Mouse (Mus musculus): ENCODE data around the gene Rbpj. TPM values are rescaled to one million over a fixed set of nuclear protein-coding genes. Genes with fewer than 3 reads are reported as not detected.
"Not testable (repeated sequence)": the region's sequence is repeated elsewhere in the genome, so short reads cannot be mapped to it uniquely, and the experiment has no call there.

The Rbpj gene
- total and polyA plus RNA-seq, 3 experiments = 7.9 to 40.7 (median 25.8) TPM

GRCm38 (mm10) chr5:53511426-53511825 is 45.5 kb downstream of the Rbpj start:
- DNase-seq = no peak

- DNase-seq = no peak
These were observed 49.1 kb downstream of the Rbpj start for GRCm38 (mm10) chr5:53514959-53515612.

DNA sequence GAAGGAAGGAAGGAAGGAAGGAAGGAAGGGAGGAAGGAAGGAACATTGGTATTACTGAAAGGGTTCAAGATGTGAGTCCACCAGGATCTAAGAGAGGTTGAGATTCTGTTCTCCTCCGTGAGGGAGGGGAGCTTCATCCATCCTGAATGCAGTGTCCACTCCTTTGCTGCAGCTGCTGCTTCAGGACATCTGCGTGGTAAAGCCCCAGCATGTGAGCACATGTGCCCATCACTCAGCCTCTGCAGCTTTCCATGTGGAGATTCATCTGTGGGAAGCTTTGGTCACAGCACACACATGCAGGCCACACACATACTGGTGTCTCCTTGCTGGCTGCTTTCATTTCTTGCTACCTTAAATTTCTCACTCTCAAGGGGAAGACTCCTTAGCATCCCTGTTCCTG is 50.5 kb downstream of the Rbpj start:
- DNase-seq = no peak

DNA sequence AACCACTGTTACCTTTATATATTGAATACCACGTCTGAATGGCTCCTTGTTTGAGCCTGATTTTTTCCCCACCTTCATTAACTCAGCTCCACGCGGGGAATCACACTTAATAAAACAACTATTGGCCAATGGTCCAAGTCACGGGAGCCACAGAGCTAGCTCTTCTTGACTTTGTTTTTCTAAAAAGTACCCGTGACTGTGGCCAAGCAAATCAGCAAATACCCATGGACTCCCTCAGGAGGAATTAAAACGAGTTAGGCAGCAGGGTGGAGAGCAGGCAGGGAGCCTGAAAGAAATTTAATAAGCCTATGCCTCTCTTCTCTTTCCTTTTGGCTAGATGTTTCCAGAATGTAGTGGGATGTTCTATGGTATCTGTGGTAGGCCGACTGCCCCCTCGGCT is 51.9 kb downstream of the Rbpj start:
- no peak for DNase-seq

- DNase-seq = no peak
These were observed 53.2 kb downstream of the Rbpj start for GRCm38 (mm10) chr5:53519131-53519530.

DNA sequence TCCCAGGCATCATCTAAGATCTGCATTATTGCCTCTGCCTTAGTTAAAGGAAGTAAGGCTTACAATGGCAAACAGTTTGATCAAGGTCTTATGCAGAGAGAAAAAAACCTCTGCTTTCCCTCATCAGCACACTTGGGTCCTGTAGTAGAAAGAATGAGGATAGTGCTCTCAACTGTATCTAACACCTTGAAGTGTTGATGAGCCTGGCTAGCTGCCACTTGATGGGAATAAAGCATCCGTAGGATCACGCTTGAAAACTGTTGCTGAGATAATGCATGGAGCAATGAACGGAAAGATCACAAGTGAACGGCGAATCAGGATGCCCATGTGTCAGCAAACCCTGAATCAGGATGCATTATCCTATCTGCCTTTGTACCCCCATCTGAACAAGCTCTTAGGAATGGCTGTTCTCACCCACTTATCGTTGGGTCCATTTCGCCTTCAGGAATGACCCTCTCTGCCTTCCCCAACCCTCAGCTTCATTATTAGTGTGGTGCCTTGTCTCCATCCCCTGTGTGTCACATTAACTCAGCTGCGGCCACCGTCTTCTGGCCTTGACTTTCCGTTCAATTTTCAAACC is 54.1 kb downstream of the Rbpj start:
- DNase-seq = no peak

GRCm38 (mm10) chr5:53523046-53523445 is 57.1 kb downstream of the Rbpj start:
- DNase-seq = peak; percentile 88

- no peak for DNase-seq
These were observed 58.2 kb downstream of the Rbpj start for GRCm38 (mm10) chr5:53524162-53524561.

DNA sequence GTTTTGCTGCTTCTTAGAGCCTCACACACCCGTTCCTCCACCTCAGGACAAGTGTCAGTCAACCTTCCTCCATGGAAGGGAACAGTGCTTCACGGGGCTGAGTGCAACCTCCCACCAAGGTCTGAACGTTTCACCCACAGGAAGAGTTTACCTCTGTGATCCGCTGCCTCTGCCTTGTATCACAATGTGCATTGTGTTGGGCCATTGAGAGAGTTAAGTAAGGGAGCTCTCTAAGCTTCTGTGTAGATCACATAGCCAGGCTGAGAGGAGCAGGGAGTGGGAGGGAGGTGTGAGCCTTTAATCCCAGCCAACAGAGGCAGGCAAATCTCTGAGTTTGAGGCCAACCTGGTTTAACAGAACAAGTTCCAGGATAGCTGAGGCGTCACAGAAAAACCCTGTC is 58.9 kb downstream of the Rbpj start:
- no peak for DNase-seq

GRCm38 (mm10) chr5:53525305-53526069 is 59.5 kb downstream of the Rbpj start:
- DNase-seq = no peak

DNA sequence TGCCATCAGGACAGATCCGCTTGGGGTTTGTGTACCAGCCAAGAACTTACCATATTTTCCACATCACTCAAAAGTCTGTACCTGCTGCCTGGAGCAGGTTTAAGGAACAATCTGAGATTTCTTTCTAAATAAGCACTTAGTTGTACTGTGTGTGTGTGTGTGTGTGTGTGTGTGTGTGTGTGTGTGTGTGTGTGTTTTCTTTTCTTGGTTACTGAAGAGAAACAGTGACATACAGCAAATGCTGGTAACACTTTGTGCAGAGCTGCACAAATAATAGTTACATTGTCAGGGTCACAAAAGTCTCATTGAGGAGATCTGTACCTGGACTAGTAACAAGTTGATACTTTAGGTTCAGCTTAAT is 60.1 kb downstream of the Rbpj start:
- DNase-seq = no peak

GRCm38 (mm10) chr5:53529846-53530245 is 63.9 kb downstream of the Rbpj start:
- no peak for DNase-seq

GRCm38 (mm10) chr5:53535096-53535495 is 69.1 kb downstream of the Rbpj start:
- no peak for DNase-seq

DNA sequence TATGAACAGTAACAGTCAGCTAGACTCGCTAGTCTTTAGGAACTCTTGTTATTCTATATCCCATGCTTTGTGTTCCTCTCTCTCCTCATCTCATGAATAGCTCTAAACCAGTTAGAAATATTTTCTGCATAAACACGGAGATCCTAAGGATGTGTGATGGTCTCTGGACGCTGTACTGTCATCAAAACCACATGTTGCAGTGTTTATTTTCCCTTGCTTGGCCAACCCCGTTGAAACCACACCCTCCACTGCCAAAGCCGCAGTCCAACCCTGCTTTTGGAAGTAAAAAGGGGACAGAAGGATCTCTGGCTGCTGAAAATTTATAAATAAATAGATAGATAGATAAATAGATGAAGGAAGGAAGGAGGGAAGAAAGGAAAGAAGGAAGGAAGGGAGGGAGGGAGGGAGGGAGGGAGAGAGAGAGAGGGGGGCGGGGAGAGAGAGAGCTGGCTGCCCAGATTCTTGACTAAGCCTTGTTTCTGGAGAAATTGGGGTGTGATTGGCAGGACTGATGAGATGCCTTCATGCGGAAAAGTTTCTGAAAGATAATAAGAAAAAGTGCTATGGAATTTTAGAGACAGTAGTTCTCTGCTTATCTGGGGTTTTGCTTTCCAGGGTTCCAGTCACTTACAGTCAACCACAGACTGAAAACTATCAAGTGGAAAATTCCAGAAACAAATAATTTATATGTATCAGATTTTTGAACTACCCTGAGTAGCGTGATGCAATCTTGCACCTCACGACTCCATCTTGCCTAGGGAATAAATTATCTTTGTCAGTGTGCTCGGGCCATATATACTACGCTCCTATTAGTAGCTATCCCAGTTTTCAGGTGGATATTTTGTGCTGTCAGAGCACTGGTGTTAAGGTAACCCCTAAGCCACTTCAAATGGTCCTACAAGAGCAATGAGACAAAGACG is 70.9 kb downstream of the Rbpj start:
- DNase-seq = no peak

DNA sequence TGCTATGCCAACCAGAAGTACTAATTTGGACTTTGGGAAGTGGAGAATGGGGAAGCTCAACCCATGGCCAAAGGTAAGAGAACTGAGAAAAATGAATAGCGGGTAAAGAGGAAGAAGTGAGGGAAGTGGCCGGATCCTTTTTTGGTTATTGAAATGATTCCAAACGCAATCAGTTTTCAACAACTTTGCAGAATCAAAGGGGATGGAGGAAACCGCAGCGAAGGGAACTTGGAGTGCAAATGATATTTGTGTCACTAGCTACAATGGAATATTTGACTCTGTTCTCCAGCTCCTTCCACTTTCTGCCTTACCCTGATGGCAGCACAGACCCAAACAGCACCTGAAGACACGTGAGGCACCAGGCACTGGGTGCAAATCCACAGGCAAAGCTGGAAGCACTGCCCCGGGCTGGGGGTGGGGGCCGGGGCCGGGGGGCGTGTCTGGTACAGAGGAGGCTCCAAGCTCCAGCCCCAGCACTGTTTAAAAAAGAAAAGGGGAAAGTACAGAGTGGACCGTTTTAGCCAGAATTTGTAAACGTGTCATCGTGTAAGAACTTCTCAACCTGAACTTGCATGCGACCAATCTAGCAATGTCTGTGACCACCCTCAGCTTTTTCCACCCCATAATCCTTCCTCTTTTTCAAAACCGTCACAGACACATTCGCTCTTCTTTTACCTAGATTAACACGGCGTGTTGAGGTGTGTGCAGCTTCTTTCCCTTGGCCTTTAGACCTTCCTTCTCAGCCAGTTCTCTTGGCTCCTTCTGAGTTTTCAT is 74.1 kb downstream of the Rbpj start:
- no peak for DNase-seq

DNA sequence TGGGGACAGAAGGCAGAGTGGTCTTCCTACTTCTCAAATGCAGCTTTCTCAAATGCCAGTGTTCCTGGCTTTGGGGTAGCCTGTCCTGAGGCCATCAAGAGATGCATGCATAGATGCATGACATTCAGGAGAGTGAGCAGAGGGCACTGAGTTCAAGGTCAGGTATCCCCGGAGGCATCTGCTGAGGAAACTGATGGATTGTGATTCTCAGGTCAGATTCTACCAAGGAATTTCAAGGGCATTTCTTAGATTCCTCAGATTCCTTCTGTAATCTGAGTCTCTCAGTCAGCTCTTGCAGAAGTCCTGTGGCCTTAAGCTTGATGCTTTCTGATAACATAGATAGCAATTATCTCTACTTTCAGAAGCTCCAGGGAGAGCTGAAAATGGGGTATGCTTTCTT is 76.1 kb downstream of the Rbpj start:
- DNase-seq = no peak

- no peak for DNase-seq
These were observed 77.4 kb downstream of the Rbpj start for GRCm38 (mm10) chr5:53543399-53543798.

DNA sequence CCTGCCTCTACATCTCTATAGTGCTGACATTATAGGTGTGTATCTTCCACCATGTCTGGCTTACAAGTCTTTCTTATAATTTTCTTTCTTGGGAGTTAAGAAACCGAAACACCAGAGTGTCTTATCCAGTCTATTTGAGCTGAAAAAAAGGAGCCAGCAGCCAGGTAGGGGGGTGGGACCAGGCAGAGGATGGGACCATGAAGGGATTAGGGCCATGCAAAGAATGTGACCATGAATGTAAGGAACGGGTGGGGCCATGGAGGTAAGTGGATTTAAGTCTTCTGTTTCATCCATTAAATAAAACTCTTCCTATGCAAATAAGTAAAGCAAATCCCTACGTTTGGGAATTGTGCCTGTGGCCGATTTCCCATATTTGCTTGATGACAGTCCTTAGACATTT is 78.0 kb downstream of the Rbpj start:
- DNase-seq = no peak

GRCm38 (mm10) chr5:53546440-53546839 is 80.5 kb downstream of the Rbpj start:
- DNase-seq = no peak

DNA sequence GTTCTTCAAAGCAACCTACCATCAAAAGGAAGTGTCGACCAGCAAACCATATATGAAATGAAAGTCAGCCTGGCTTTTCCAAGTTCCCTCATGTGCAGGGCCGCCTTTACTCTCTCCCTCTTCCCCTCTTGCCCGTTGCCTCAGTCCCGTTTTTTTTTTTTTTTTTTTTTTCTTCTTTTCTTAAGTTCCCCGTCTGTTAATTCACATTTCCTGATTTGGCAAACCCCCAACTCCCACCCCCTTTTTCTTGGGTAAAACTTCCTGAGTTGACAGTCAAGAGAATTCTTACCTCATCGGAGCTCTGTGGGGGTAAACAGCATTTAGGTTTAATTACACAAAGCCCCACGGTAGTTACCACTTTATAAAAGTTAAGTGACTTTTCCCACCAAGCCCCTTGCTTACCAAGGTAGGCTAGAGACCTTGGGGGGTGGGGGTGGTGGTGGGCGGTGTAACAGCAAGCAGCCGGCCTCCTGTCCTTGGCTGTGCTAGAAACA is 81.1 kb downstream of the Rbpj start:
- peak; percentile 19 for DNase-seq

- DNase-seq = not testable (repeated sequence)
These were observed 84.4 kb downstream of the Rbpj start for GRCm38 (mm10) chr5:53550329-53550728.
